Mouse (Mus musculus) forebrain, embryonic 16.5 days (tissue): Measurements from ENCODE around the gene Mss51. TPM values are rescaled to one million over a fixed set of nuclear protein-coding genes. Genes with fewer than 3 reads are reported as not detected.

Source experiments
- polyA plus RNA-seq: library from polyadenylated mRNA; unstranded; fragments of >200 nt; fragmentation: Nextera tagmentation; extraction: Ambion mirVana; gene quantifications from 2 replicates; pipeline ENCODE4 v1.2.1, GENCODE M21; 2015

Mss51 gene
- polyA plus RNA-seq, 1 experiment from 2014 or later = 0.85 TPM

Other genes starting within 250 kb of the Mss51 start
- gene Kcnk16, start 227.7 kb downstream of the Mss51 start, polyA plus RNA-seq = not detected in 2 replicates
- gene Nudt13, start 202.2 kb downstream of the Mss51 start, polyA plus RNA-seq = 13.4 and 18.8 TPM in 2 replicates
- gene Ecd, start 148.8 kb downstream of the Mss51 start, polyA plus RNA-seq = 53.9 and 57.6 TPM in 2 replicates
- gene Fam149b, start 148.7 kb downstream of the Mss51 start, polyA plus RNA-seq = 40.0 and 44.2 TPM in 2 replicates
- gene Dnajc9, start 108.0 kb downstream of the Mss51 start, polyA plus RNA-seq = 181 and 189 TPM in 2 replicates
- 58.0 and 58.9 TPM in 2 replicates for gene Mrps16, start 103.3 kb downstream of the Mss51 start, polyA plus RNA-seq
- gene Cfap70, start 44.7 kb downstream of the Mss51 start, polyA plus RNA-seq = 0.65 and 1.1 TPM in 2 replicates
- 16.7 and 18.9 TPM in 2 replicates for gene Anxa7, start 16.8 kb downstream of the Mss51 start, polyA plus RNA-seq
- gene Ppp3cb, start 49.7 kb upstream of the Mss51 start, polyA plus RNA-seq = 94.7 and 97.3 TPM in 2 replicates
- gene Usp54, start 144.2 kb upstream of the Mss51 start, polyA plus RNA-seq = 10.4 and 11.1 TPM in 2 replicates
- gene Myoz1, start 159.6 kb upstream of the Mss51 start, polyA plus RNA-seq = 0.31 TPM in 1 of 2 replicates, not detected in the other
- gene Synpo2l, start 171.5 kb upstream of the Mss51 start, polyA plus RNA-seq = 0.12 and 0.14 TPM in 2 replicates
- 96.8 and 101 TPM in 2 replicates for gene Sec24c, start 177.4 kb upstream of the Mss51 start, polyA plus RNA-seq
- gene Fut11, start 198.1 kb upstream of the Mss51 start, polyA plus RNA-seq = 21.6 and 23.3 TPM in 2 replicates
- gene Chchd1, start 206.1 kb upstream of the Mss51 start, polyA plus RNA-seq = 175 and 187 TPM in 2 replicates
- gene Zswim8, start 210.7 kb upstream of the Mss51 start, polyA plus RNA-seq = 44.4 and 55.9 TPM in 2 replicates
- gene Ndst2, start 237.7 kb upstream of the Mss51 start, polyA plus RNA-seq = 15.7 and 16.7 TPM in 2 replicates